Mouse (Mus musculus) embryonic fibroblast, embryonic 13.5 days (primary cell): Measurements from ENCODE around the gene Alpk1.

ENCODE experiments used
- CTCF ChIP-seq: IDR thresholded peaks from 2 replicates; pipeline ENCODE4 v1.5.1; 2011; ENCODE audit warnings: mild to moderate bottlenecking, control low read depth, low read length, moderate library complexity, borderline replicate concordance; ENCODE audit not compliant: insufficient read depth
- POLR2A ChIP-seq: IDR thresholded peaks from 2 replicates; pipeline ENCODE4 v1.6.1; 2011; ENCODE audit warnings: low read depth, mild to moderate bottlenecking, control low read depth, low read length, moderate library complexity

- TF ChIP-seq POLR2A (no peak), CTCF (no peak)
Observed at GRCm38 (mm10) chr3:127720948-127721347, 59.4 kb downstream of the Alpk1 start.
